Mouse (Mus musculus): ENCODE data around the gene Gmds. TPM values are rescaled to one million over a fixed set of nuclear protein-coding genes. Genes with fewer than 3 reads are reported as not detected.

Gmds gene
- total RNA-seq, 1 experiment from 2014 or later, result 4.0 TPM

DNA sequence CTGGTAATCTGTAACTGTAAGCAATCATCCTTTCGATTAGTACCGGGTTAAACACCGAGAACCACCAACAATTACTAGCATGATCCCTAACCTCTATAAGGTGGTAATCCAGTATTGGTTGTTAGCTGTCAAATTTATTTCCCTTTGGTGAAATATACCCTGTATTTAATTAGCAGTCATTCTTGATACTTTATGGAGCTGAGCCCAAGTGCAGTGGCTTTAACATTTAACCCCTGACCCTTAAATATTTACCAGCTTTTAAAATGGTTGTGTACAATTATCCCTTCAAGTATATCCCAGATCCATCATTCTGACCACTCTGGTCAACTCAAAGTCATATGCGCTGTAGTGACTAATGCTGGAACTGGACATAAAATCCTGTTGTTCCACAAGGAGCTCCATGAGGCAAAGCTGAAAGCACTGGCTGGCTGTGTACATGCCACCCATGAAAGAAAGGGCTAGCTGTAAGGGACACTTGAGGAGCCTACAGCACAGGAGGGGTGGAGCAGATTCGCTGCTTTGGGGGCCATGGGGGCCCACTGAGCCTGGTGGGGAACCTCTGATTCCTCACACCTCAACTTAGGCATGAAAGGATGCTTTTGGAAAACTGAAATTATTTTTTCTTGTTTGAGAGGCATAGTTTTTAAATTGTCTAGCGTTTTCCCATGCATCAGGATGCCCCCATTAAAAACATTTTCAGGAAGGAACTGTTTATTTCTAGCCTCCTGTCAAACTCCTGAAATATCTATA is 312.1 kb downstream of the Gmds start:
- DNase-seq, result no peak

GRCm38 (mm10) chr13:32024822-32025221 is 313.7 kb downstream of the Gmds start:
- DNase-seq, result no peak

GRCm38 (mm10) chr13:32020455-32021249 is 317.9 kb downstream of the Gmds start:
- no peak for DNase-seq

GRCm38 (mm10) chr13:32019256-32019620 is 319.3 kb downstream of the Gmds start:
- no peak for DNase-seq

- DNase-seq, result peak; percentile 87
These were observed 319.9 kb downstream of the Gmds start for GRCm38 (mm10) chr13:32018518-32019255.

GRCm38 (mm10) chr13:32008802-32009201 is 329.7 kb downstream of the Gmds start:
- no peak for DNase-seq

GRCm38 (mm10) chr13:32008116-32008641 is 330.4 kb downstream of the Gmds start:
- DNase-seq, result no peak

- no peak for DNase-seq
These were observed 345.1 kb downstream of the Gmds start for GRCm38 (mm10) chr13:31993391-31993790.

GRCm38 (mm10) chr13:31992409-31993201 is 345.9 kb downstream of the Gmds start:
- DNase-seq, result peak; percentile 14

GRCm38 (mm10) chr13:31981198-31981597 is 357.3 kb downstream of the Gmds start:
- DNase-seq, result no peak

DNA sequence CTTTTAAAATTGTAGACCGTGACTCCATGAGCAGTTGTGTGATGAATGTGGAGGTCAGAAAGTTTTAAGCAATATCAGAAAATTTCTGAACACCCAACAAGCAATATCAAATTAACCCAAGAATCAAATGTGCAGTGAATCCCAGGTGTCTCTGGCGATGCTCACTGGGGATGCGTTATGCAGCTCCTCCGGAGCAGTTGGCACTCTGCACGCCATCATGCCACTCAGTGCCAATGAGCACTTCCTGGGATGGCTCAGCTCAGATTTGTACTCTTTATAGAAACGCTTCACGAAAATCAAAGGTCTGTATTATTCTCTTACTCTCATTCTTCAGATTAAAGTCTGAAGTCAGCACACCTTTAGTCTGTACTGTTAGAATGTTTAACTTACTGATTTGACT is 360.4 kb downstream of the Gmds start:
- no peak for DNase-seq

GRCm38 (mm10) chr13:31974751-31975479 is 363.6 kb downstream of the Gmds start:
- DNase-seq, result no peak

DNA sequence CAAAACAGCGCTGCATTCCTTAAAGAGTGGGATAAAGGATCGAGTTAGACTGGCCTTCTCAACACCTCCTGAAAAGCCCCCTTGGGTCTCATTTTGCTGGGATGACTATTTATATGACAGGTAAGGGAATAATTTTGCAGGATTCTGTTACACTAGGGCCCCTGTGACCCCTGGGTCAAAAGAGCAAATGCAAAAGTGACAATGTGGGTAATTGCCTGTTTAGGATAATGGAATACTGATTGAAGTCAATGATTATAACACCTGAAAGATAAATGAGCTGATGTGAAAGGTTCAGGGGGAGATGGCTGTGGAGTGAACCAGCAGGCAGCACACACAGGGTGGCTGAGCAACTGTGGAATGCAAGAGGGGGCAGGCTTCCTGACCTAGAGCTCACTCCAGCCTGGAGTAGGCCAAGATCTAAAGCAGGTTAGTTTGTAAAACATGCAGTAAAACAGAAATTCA is 367.5 kb downstream of the Gmds start:
- no peak for DNase-seq

GRCm38 (mm10) chr13:31968272-31968671 is 370.3 kb downstream of the Gmds start:
- DNase-seq, result no peak

GRCm38 (mm10) chr13:31966931-31967532 is 371.5 kb downstream of the Gmds start:
- no peak for DNase-seq

DNA sequence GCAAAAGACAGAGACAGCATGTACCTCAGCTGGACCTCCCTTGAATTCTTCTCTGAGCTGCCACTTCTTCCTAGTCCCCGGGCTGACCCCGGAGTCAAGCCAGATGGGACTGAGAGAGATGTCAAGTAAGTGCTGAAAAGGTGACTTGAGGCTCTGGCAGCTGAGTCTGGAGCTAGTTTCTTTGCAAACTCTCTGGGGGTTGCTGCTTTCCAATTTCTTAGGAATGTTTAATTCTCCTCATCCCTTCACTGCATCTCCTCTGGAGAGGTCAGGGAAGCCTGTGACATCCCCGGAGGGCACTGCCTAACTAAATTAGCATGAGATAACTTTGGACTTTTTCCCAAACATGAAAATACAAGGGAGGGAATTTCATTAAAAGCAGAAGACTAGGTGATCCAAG is 378.0 kb downstream of the Gmds start:
- peak; percentile 9 for DNase-seq

- DNase-seq, result no peak
These were observed 379.9 kb downstream of the Gmds start for GRCm38 (mm10) chr13:31958346-31959335.

- DNase-seq, result peak; percentile 83
These were observed 382.0 kb downstream of the Gmds start for GRCm38 (mm10) chr13:31956584-31956983.

- no peak for DNase-seq
These were observed 382.4 kb downstream of the Gmds start for GRCm38 (mm10) chr13:31956112-31956511.
